Comparison of ENCODE assay signal across 8 mouse cellular contexts in genomic region chr6:136130456-136130855, GRCm38 (mm10). TPM values are rescaled to one million over a fixed set of nuclear protein-coding genes. Genes with fewer than 3 reads are reported as not detected.
DNase-seq lines count a peak whose midpoint lies in the region; ATAC-seq and TF ChIP-seq lines count a peak whose summit lies in the region.

No protein-coding gene starts in this region.

- no peak overlapping the region for H3K4me2 ChIP-seq in forebrain, embryonic 13.5 days
- H3K4me2 ChIP-seq in midbrain, embryonic 15.5 days, result no peak overlapping the region

- no peaks in the 10 kb centered on the region for H3K27me3 ChIP-seq in forebrain, embryonic 13.5 days
- no peaks in the 10 kb centered on the region for H3K27me3 ChIP-seq in midbrain, embryonic 15.5 days (replicated peaks)
- no peaks in the 10 kb centered on the region for H3K27me3 ChIP-seq in thymus, adult 2 months (ENCODE audit: control insufficient read depth, insufficient read depth, low read length)

- WGBS in forebrain, embryonic 13.5 days, result 33% methylated on average over 10 of the region's 10 CpGs
- 28% methylated on average over 10 of the region's 10 CpGs for WGBS in midbrain, embryonic 15.5 days
- WGBS in thymus, adult 2 months, result 36% methylated on average over 10 of the region's 10 CpGs

- H3K36me3 ChIP-seq in forebrain, embryonic 13.5 days (ENCODE audit: poor library complexity, severe bottlenecking), result no peaks in the 10 kb centered on the region
- H3K36me3 ChIP-seq in midbrain, embryonic 15.5 days (replicated peaks), result no peaks in the 10 kb centered on the region
- no peaks in the 10 kb centered on the region for H3K36me3 ChIP-seq in thymus, adult 2 months (ENCODE audit: control insufficient read depth, insufficient read depth, low read length)

- no peak overlapping the region for H3K27ac ChIP-seq in forebrain, embryonic 13.5 days
- no peak overlapping the region for H3K27ac ChIP-seq in midbrain, embryonic 15.5 days
- H3K27ac ChIP-seq in thymus, adult 2 months (ENCODE audit: control insufficient read depth, insufficient read depth, low read length), result no peak overlapping the region

- H3K4me3 ChIP-seq in forebrain, embryonic 13.5 days, result no peak overlapping the region
- H3K4me3 ChIP-seq in midbrain, embryonic 15.5 days, result no peak overlapping the region
- no peak overlapping the region for H3K4me3 ChIP-seq in thymus, adult 2 months (ENCODE audit: control insufficient read depth, insufficient read depth, low read length)

- peaks cover 4% of the 10 kb centered on the region; the same call in 1 of the 2 replicates for H3K4me1 ChIP-seq in forebrain, embryonic 13.5 days
- peaks cover 9% of the 10 kb centered on the region; the same call in 1 of the 2 replicates for H3K4me1 ChIP-seq in midbrain, embryonic 15.5 days
- no peaks in the 10 kb centered on the region for H3K4me1 ChIP-seq in thymus, adult 2 months (replicated peaks; ENCODE audit: control insufficient read depth, insufficient read depth, low read length)

- 0 out of 2 replicates have a peak, but pooled peaks have one; percentile 38 for ATAC-seq in forebrain, embryonic 13.5 days
- ATAC-seq in midbrain, embryonic 15.5 days (replicated peaks), result peak; percentile 41

- no peaks in the 10 kb centered on the region for H3K9me3 ChIP-seq in forebrain, embryonic 13.5 days (replicated peaks)
- no peaks in the 10 kb centered on the region for H3K9me3 ChIP-seq in midbrain, embryonic 15.5 days

- no peak overlapping the region for H3K9ac ChIP-seq in forebrain, embryonic 13.5 days
- H3K9ac ChIP-seq in midbrain, embryonic 15.5 days, result no peak overlapping the region

- intact Hi-C loops in gastrocnemius, postnatal 14 days (cut with DNase I; ENCODE audit: low total_unique reads), result loop anchor here (5.0 kb wide), 1 partner anchor 223 kb away; no protein-coding TSS in a partner anchor

- TF ChIP-seq CTCF in thymus, adult 2 months (IDR thresholded peaks at IDR 0.05; ENCODE audit: borderline replicate concordance, control insufficient read depth, extremely low read depth, insufficient read depth, low read length, poor library complexity), result no peak

- TF ChIP-seq POLR2A in thymus, adult 2 months (IDR thresholded peaks at IDR 0.05; ENCODE audit: control insufficient read depth, extremely low read depth, insufficient read depth, low read length, poor library complexity), result no peak

- DNase-seq in gastrocnemius, postnatal 14 days, result peak; percentile 43
- no peak for DNase-seq in gastrocnemius, postnatal 25 days
- peak; percentile 3 for DNase-seq in cerebellum, adult 11 months
- peak; percentile 38 to 65 for DNase-seq in kidney, postnatal 25 days
- DNase-seq in thymus, adult 2 months, result no peak
- no peak for DNase-seq in spleen, adult 18-20 months

RNA-seq across cellular contexts. Expression of gene Grin2b, which starts 42.9 kb away (rescaled TPM):
- under 1 TPM; 0.04 to 0.14 TPM for total RNA-seq in gastrocnemius, postnatal 14 days (2021)
- total RNA-seq in gastrocnemius, postnatal 25 days (2021), result under 1 TPM; 0.03 to 0.16 TPM
- 34.9 and 44.5 TPM in 2 replicates for polyA plus RNA-seq in forebrain, embryonic 13.5 days (2015; fragmentation: Nextera tagmentation; extraction: Ambion mirVana)
- polyA plus RNA-seq in midbrain, embryonic 15.5 days (2015; fragmentation: Nextera tagmentation; extraction: Ambion mirVana), result 65.5 and 81.3 TPM in 2 replicates
- polyA plus RNA-seq in thymus, adult 2 months (2012; rRNA removed), result under 0.01 TPM in 2 replicates

Comparison
In these comparisons a context has a peak if more than half of its experiments do, and no peak if none do; other contexts are left out.
1. DNase-seq: peak in gastrocnemius, postnatal 14 days (single experiment), cerebellum, adult 11 months (single experiment) and kidney, postnatal 25 days (2 of 2); none in gastrocnemius, postnatal 25 days (single experiment), thymus, adult 2 months (single experiment) and spleen, adult 18-20 months (0 of 2).
2. RNA of gene Grin2b, which starts 42.9 kb away (polyA plus RNA-seq): 65.5 to 81.3 TPM in midbrain, embryonic 15.5 days and 34.9 to 44.5 TPM in forebrain, embryonic 13.5 days; under 0.01 TPM in thymus, adult 2 months; every median in the first group is over 10 times any median in the second.